Mouse (Mus musculus) heart, embryonic 16.5 days (tissue): ENCODE data around the gene AI597479. TPM values are rescaled to one million over a fixed set of nuclear protein-coding genes. Genes with fewer than 3 reads are reported as not detected.

Experiments
- ATAC-seq: fragments of 200-750 bp; cut with Nextera tagmentation; replicated peaks from 2 replicates; pipeline ENCODE4 v1.8.0; 2017; ENCODE audit warnings: moderate number of reproducible peaks; ENCODE audit not compliant: insufficient read depth, low FRiP score; ENCODE audit errors: extremely low read depth
- H3K27ac ChIP-seq: fragments of 300-500 bp; sonication (generic); 2 replicates; pipeline ENCODE4 v1.5.1; 2014; ENCODE audit warnings: mild to moderate bottlenecking, low read length, control low read depth, moderate library complexity
- H3K27me3 ChIP-seq: fragments of 300-500 bp; sonication (generic); 2 replicates; pipeline ENCODE4 v1.6.1; 2014; ENCODE audit warnings: low read length, mixed read lengths; ENCODE audit not compliant: control insufficient read depth, insufficient read depth
- H3K36me3 ChIP-seq: fragments of 300-500 bp; sonication (generic); 2 replicates; pipeline ENCODE4 v1.6.1; 2014; ENCODE audit not compliant: control insufficient read depth, insufficient read depth
- H3K4me1 ChIP-seq: fragments of 300-500 bp; sonication (generic); 2 replicates; pipeline ENCODE4 v1.6.1; 2014; ENCODE audit warnings: low read length, mixed read lengths; ENCODE audit not compliant: control insufficient read depth, insufficient read depth
- H3K4me2 ChIP-seq: fragments of 300-500 bp; sonication (generic); 2 replicates; pipeline ENCODE4 v1.6.1; 2014; ENCODE audit warnings: low read depth, mild to moderate bottlenecking, control low read depth, low read length
- H3K4me3 ChIP-seq: fragments of 300-500 bp; sonication (generic); 2 replicates; pipeline ENCODE4 v1.5.1; 2014; ENCODE audit warnings: mild to moderate bottlenecking, control low read depth, low read length
- H3K9ac ChIP-seq: fragments of 300-500 bp; sonication (generic); 2 replicates; pipeline ENCODE4 v1.6.1; 2014; ENCODE audit warnings: low read length, control low read depth
- H3K9me3 ChIP-seq: fragments of 300-500 bp; sonication (generic); replicated peaks from 2 replicates; pipeline ENCODE4 v1.6.1; 2016; ENCODE audit warnings: low read length; ENCODE audit not compliant: control insufficient read depth
- WGBS: fragments of 180-500 bp; shearing (Covaris S2); extraction: QIAGEN DNeasy Blood & Tissue Kit; methylation state at CpG from one replicate; pipeline ENCODE4 v1.1.7; 2014; 5-methylcytosine and 5-hydroxymethylcytosine counted together
- polyA plus RNA-seq: library from polyadenylated mRNA; unstranded; fragments of >200 nt; fragmentation: Nextera tagmentation; extraction: Ambion mirVana; gene quantifications from 2 replicates; pipeline ENCODE4 v1.2.1, GENCODE M21; 2015

Gene AI597479
- polyA plus RNA-seq, 1 experiment from 2014 or later = 24.5 TPM

DNA sequence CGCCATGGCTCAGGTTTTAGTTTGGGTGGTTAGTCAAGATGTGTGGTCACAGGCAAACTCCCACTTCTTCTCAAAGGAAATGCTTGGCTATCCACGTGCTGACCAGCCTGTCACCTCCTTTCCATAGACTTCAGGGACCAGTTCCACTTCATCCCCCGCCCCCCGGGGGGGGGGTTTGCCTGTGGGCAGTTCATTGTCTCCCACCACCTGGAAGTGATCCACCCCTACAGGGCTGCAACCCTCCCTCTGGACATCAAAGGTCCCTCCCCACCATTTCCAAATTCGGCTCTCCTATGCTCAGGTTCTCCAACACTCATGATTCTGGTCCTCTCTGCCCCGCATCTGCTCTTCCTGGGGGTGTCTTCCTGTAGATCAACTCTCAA lies 64.6 kb downstream of the AI597479 start:
- H3K36me3 ChIP-seq = peaks cover 10% of the 10 kb centered on the region
- peak overlapping the region; percentile 80 for H3K4me3 ChIP-seq
- peak; percentile 49 for ATAC-seq
- H3K4me1 ChIP-seq = peaks cover 55% of the 10 kb centered on the region
- WGBS = 3% methylated on average over 5 of the region's 6 CpGs
- H3K9ac ChIP-seq = peak overlapping the region; percentile 92
- H3K27ac ChIP-seq = peak overlapping the region; percentile 92
- no peaks in the 10 kb centered on the region for H3K27me3 ChIP-seq
- peak overlapping the region; percentile 90 for H3K4me2 ChIP-seq
- no peaks in the 10 kb centered on the region for H3K9me3 ChIP-seq

GRCm38 (mm10) chr1:43163467-43164418 lies 65.2 kb downstream of the AI597479 start:
- Histone ChIP-seq H3K27me3 (no peaks in the 10 kb centered on the region), H3K9ac (peak overlapping the region; percentile 92), H3K4me1 (peaks cover 57% of the 10 kb centered on the region), H3K9me3 (no peaks in the 10 kb centered on the region), H3K36me3 (peaks cover 10% of the 10 kb centered on the region), H3K4me3 (peak overlapping the region; percentile 80), H3K27ac (peak overlapping the region; percentile 92), H3K4me2 (peak overlapping the region; percentile 90)
- ATAC-seq = peak; percentile 83
- 4% methylated on average over 60 of the region's 61 CpGs for WGBS

DNA sequence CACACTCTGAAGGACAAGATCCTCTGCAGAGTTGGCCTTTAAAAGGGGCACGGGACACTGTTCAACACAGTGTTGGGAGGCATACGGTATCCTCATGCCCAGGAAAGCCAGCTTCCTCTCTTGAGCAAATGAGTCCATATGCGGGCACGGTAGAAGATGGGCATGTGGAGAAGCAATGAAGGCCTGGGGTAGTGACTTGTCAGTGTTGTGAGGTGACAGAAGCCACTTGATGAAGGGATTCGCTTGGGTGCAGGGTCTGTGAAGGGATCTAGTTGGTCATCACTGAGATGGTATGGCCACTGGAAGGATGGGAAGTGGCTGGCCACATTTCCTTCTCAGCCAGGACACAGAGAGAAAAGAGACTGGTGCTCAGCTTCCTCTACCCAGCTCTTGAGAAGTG lies 66.1 kb downstream of the AI597479 start:
- Histone ChIP-seq H3K4me2 (peak overlapping the region; percentile 90), H3K27ac (peak overlapping the region; percentile 92)

More for the DNA sequence above, 66.1 kb downstream of the AI597479 start:
- Histone ChIP-seq H3K4me3 (no peak overlapping the region), H3K27me3 (no peaks in the 10 kb centered on the region), H3K4me1 (peaks cover 57% of the 10 kb centered on the region), H3K9me3 (no peaks in the 10 kb centered on the region), H3K9ac (no peak overlapping the region), H3K36me3 (peaks cover 10% of the 10 kb centered on the region)
- WGBS = 87% methylated on average over 5 of the region's 5 CpGs
- ATAC-seq = no peak

Other genes starting within 250 kb of the AI597479 start
- gene Mrps9, start 247.5 kb upstream of the AI597479 start, polyA plus RNA-seq = 71.7 and 79.6 TPM in 2 replicates
- gene Gpr45, start 145.8 kb upstream of the AI597479 start, polyA plus RNA-seq = 1.4 and 1.9 TPM in 2 replicates
- gene Tgfbrap1, start 73 bp upstream of the AI597479 start, polyA plus RNA-seq = 7.2 and 7.3 TPM in 2 replicates
- gene Fhl2, start 98.3 kb downstream of the AI597479 start, polyA plus RNA-seq = 426 and 443 TPM in 2 replicates